Mouse (Mus musculus): ENCODE measurements around the gene Gpr101.
A peak's percentile ranks its signal among the peaks of the same experiment; 100 is the strongest.

- TF ChIP-seq CTCF (IDR thresholded peaks at IDR 0.05; ENCODE audit: low read depth) (peak; percentile 22; the same call in 1 of the 2 replicates), EP300 (IDR thresholded peaks at IDR 0.05; ENCODE audit: low read depth) (no peak)
Observed at GRCm38 (mm10) chrX:57521117-57522095, 17.8 kb upstream of the Gpr101 start.
